Mouse (Mus musculus) embryonic facial prominence, embryonic 14.5 days (tissue): ENCODE results near the gene Vwf. TPM values are rescaled to one million over a fixed set of nuclear protein-coding genes. Genes with fewer than 3 reads are reported as not detected.
A peak's percentile ranks its signal among the peaks of the same experiment; 100 is the strongest.

Experiments
- ATAC-seq: fragments of 200-750 bp; cut with Nextera tagmentation; 2 replicates; pipeline ENCODE4 v1.8.0; 2017; ENCODE audit warnings: low read depth, moderate number of reproducible peaks, moderate TSS enrichment
- DNase-seq: peaks from one replicate; pipeline ENCODE4 v3.0.0-alpha.2; 2015; ENCODE audit warnings: low spot score
- H3K27ac ChIP-seq: fragments of 300-500 bp; sonication (generic); replicated peaks from 2 replicates; pipeline ENCODE4 v1.5.1; 2014; ENCODE audit warnings: low read depth, mild to moderate bottlenecking, low read length, moderate library complexity
- H3K27me3 ChIP-seq: fragments of 300-500 bp; sonication (generic); replicated peaks from 2 replicates; pipeline ENCODE4 v1.6.1; 2014; ENCODE audit warnings: low read length; ENCODE audit not compliant: control insufficient read depth, insufficient read depth
- H3K36me3 ChIP-seq: fragments of 300-500 bp; sonication (generic); 2 replicates; pipeline ENCODE4 v1.6.1; 2014; ENCODE audit warnings: low read length, mixed read lengths; ENCODE audit not compliant: control insufficient read depth, insufficient read depth
- H3K4me1 ChIP-seq: fragments of 300-500 bp; sonication (generic); 2 replicates; pipeline ENCODE4 v1.6.1; 2014; ENCODE audit warnings: antibody characterized with exemption, low read length; ENCODE audit not compliant: control insufficient read depth, insufficient read depth
- H3K4me2 ChIP-seq: fragments of 300-500 bp; sonication (generic); 2 replicates; pipeline ENCODE4 v1.6.1; 2014; ENCODE audit warnings: low read depth, mild to moderate bottlenecking, low read length, moderate library complexity, mixed read lengths
- H3K4me3 ChIP-seq: fragments of 300-500 bp; sonication (generic); 2 replicates; pipeline ENCODE4 v1.5.1; 2014; ENCODE audit warnings: low read depth, mild to moderate bottlenecking, low read length
- H3K9ac ChIP-seq: fragments of 300-500 bp; sonication (generic); 2 replicates; pipeline ENCODE4 v1.6.1; 2014; ENCODE audit warnings: low read depth, mild to moderate bottlenecking, low read length, moderate library complexity, mixed read lengths
- H3K9me3 ChIP-seq: fragments of 300-500 bp; sonication (generic); 2 replicates; pipeline ENCODE4 v1.6.1; 2016; ENCODE audit warnings: low read length; ENCODE audit not compliant: control insufficient read depth
- WGBS: fragments of 180-500 bp; shearing (Covaris S2); extraction: QIAGEN DNeasy Blood & Tissue Kit; methylation state at CpG from one replicate; pipeline ENCODE4 v1.1.7; 2014; 5-methylcytosine and 5-hydroxymethylcytosine counted together
- polyA plus RNA-seq: library from polyadenylated mRNA; unstranded; fragments of >200 nt; fragmentation: Nextera tagmentation; extraction: Ambion mirVana; gene quantifications from 2 replicates; pipeline ENCODE4 v1.2.1, GENCODE M21; 2014

Vwf gene
- 13.4 and 16.0 TPM in 2 replicates for polyA plus RNA-seq

DNA sequence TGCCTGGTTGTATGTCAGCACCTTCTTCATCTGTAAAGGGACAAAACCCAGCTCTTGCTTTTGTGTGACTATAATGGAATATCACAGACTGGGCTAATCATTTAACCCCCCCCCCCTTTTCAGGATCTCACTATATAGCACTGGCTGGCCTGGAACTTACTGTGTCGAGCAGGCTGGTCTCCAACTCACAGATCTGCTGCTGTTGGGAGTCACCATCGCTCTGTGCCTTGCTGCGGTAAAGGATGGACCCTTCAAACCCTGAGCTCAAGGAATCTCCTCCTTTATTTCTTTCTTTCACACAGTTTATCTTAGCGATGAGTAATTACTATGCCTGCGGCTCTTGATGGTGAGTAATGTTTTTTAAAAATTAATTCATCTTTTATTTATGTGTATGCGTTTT is at the start of gene Vwf:
Vwf (plus strand) TSS at position 301 of the 400 bp plus-strand sequence.
- no peak within 1 kb of the TSS for H3K4me2 ChIP-seq
- 93% methylated on average over 6 of the region's 6 CpGs for WGBS
- no peaks in the 10 kb centered on the region for H3K9me3 ChIP-seq
- H3K4me3 ChIP-seq: no peak within 1 kb of the TSS
- no peaks in the 10 kb centered on the region for H3K36me3 ChIP-seq
- no peaks in the 10 kb centered on the region for H3K27me3 ChIP-seq
- H3K27ac ChIP-seq: no peak within 1 kb of the TSS
- no peak within 1 kb of the TSS for H3K9ac ChIP-seq
- DNase-seq (no peak), ATAC-seq (no peak)
- no peaks in the 10 kb centered on the region for H3K4me1 ChIP-seq

DNA sequence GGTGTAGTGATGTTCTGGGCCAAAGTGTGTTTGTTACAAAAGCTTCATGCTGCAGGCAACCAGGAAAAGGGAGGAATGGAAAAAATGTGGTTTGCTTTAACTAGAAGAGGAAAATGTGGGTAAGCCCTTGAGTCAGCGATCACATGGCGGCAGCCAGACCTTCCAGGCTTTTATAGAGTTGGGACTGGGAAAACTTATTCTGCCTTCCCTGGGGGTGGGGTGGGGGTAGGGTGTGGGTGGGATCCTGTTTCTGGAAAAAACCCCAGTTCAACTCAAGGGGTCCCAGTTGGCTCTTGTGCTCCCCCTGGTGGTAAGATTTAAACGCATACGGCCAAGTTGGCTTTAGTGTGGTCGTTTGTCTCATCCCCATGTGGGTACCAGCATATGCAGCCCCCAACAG is 48.5 kb upstream of the Vwf start:
- no peak for ATAC-seq

DNA sequence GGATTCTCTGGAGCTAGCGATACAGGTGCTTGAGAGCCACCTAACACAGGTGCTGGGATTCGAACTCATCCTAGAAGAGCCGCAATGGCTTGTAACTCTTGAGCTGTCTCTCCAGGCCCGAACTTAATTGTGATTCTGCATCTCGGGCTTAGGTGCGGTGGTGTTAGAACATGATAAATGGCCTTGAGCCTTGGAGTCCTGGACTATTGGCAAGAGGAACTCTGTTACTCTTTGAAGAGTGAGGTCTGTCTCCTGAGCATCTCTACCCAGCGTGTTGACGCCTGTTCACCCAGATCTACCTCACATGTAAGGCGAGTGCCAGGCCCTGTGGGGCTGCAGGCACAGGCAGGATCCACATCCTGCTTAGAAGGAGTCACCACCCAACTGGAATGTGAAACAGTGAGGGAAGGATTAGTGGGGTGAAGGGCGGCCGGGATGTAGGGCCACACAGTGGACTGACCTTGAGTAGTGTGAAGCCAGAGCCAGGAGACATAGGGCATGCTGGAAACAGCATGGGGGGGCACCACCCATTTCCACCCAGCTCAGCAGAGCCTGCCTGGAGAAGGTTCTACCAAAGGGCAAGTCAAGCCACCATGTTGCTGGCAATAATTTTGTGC is 43.3 kb upstream of the Vwf start:
- DNase-seq (peak; percentile 27), ATAC-seq (peak; percentile 37; the same call in 1 of the 2 replicates)
- Histone ChIP-seq H3K27me3 (no peaks in the 10 kb centered on the region), H3K9ac (no peak overlapping the region), H3K4me1 (no peaks in the 10 kb centered on the region), H3K27ac (no peak overlapping the region), H3K4me2 (no peak overlapping the region), H3K9me3 (no peaks in the 10 kb centered on the region), H3K4me3 (no peak overlapping the region), H3K36me3 (no peaks in the 10 kb centered on the region)
- WGBS: 85% methylated on average over 11 of the region's 11 CpGs

More for the DNA sequence above, 48.5 kb upstream of the Vwf start:
- Histone ChIP-seq H3K4me2 (no peak overlapping the region), H3K27me3 (no peaks in the 10 kb centered on the region), H3K36me3 (no peaks in the 10 kb centered on the region), H3K9ac (no peak overlapping the region), H3K4me3 (no peak overlapping the region), H3K27ac (peak overlapping the region; percentile 72), H3K9me3 (no peaks in the 10 kb centered on the region), H3K4me1 (peaks cover 9% of the 10 kb centered on the region)
- WGBS: 14% methylated on average over 5 of the region's 5 CpGs
- peak; percentile 86 for DNase-seq

DNA sequence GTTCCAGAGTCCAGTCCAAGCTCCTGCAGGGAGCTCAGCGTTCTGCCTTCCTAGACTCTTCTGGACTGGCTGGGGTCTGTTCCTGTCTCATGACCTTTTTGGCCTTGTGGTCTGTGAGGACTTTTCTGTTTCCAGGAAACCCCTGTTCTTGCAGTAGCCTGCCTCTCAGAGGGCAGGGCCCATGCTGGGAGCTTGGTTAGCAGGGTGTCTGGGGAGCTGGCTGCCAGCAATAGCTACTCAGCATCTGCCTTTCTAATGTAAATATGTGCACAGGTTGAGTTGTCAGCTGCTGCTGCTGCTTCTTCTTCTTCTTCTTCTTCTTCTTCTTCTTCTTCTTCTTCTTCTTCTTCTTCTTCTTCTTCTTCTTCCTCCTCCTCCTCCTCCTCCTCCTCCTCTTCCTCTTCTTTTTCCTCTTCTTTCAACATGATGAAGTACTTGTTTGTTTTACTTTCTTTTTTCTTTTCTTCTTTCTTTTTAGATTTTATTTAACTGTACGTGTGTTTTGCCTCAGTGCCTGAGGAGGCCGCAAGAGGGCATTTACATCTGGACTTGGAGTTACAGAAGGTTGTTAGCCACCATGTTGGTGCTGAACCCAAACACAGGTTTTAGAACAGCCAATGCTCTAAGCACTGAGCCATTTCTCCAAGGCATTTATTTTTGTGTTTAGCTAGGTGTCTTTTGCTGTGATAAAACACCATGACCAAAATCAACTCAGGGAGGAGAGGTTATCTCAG is 41.8 kb upstream of the Vwf start:
- Histone ChIP-seq H3K27me3 (no peaks in the 10 kb centered on the region), H3K9ac (no peak overlapping the region), H3K4me2 (no peak overlapping the region), H3K36me3 (no peaks in the 10 kb centered on the region), H3K27ac (no peak overlapping the region), H3K4me3 (no peak overlapping the region), H3K9me3 (no peaks in the 10 kb centered on the region), H3K4me1 (no peaks in the 10 kb centered on the region)
- ATAC-seq: no peak
- DNase-seq: no peak
- 37% methylated on average over 3 of the region's 3 CpGs for WGBS

DNA sequence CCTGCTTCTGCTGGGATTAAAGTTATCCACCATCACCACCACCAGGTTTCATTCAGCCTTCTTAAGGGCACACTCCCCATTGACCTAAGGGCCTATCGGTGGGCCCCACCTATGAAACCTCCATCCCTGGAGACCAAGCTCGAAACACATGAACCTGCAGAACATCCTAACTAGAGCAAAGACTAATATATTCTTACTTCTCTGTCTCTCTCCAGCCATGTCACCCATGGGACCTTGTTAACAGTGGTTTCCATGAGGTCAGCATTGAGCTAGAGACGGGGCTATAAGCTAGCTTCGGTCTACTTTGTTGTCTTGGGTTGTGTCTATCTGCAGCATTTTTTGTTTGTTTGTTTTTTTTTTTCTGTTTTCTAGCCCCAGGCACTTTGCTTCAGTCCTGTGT is 40.1 kb upstream of the Vwf start:
- no peak for DNase-seq
- H3K4me1 ChIP-seq: peaks cover 6% of the 10 kb centered on the region
- ATAC-seq: no peak
- H3K4me2 ChIP-seq: no peak overlapping the region
- H3K27me3 ChIP-seq: no peaks in the 10 kb centered on the region
- no peak overlapping the region for H3K4me3 ChIP-seq
- no peaks in the 10 kb centered on the region for H3K9me3 ChIP-seq
- WGBS: 89% methylated on average over 4 of the region's 4 CpGs
- no peak overlapping the region for H3K27ac ChIP-seq
- H3K36me3 ChIP-seq: no peaks in the 10 kb centered on the region
- no peak overlapping the region for H3K9ac ChIP-seq

DNA sequence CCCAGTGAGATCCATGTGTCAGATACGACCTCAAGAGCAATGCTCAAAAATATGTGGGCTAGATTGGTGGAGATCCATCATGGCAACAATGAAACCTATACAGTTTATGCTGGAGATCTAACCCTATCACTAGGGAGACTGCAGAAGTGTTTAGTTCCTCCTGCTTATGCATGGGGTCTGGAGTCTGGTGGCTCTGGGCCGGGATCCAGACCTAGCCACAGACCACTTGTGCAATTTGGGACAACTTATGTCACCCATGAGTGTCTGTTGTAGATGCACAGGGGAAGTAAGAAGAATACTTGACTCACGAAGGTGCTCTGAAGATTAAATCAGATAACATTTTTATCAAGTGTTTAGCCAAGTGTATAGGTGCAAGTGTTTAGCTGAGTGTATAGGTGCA is 36.8 kb upstream of the Vwf start:
- Histone ChIP-seq H3K4me3 (no peak overlapping the region), H3K9ac (no peak overlapping the region), H3K27me3 (no peaks in the 10 kb centered on the region), H3K4me2 (no peak overlapping the region), H3K4me1 (peaks cover 10% of the 10 kb centered on the region), H3K9me3 (no peaks in the 10 kb centered on the region), H3K36me3 (no peaks in the 10 kb centered on the region), H3K27ac (no peak overlapping the region)
- WGBS: 79% methylated on average over 3 of the region's 3 CpGs
- no peak for ATAC-seq
- DNase-seq: no peak

DNA sequence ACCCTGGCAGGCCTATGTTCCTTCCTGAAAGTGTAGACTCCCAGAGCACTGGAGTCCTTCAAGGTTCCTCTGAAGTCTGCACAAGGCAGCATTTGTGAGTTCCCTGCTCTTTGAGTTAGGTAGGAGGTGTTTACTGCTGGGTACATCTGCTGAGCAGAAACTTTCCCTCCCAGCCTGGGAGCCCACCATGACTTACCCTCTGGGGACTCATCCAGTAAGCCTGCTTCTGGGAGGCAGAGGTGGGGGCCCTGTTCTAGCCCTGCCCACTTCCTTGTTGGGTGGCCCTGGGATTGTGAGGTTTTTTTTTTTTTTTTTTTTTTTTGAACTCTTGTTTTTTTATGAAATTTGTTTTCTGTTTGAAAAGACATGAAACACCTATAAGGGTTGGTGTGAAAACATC is 35.9 kb upstream of the Vwf start:
- H3K27ac ChIP-seq: no peak overlapping the region

DNA sequence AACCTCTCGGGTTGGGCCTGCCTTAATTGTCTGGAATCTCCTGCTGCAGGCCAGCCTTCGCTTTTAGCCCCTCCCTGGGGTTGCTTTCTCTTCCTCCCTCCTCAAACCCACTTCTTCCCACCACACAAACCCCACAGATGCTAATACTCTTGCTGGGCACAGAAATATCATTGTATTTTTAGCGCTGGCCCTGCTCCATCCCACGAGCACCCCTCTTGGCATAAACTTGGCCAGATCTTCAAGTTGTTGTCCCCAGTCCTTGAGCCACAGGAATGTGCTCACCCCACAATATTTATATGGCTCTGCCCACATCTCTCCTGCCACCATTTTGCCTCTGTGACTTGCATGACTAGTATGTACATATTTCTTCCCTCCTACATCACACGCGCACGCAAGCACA is 35.4 kb upstream of the Vwf start:
- 65% methylated on average over 7 of the region's 7 CpGs for WGBS
- H3K27me3 ChIP-seq: no peaks in the 10 kb centered on the region
- H3K4me2 ChIP-seq: no peak overlapping the region
- H3K4me1 ChIP-seq: peaks cover 10% of the 10 kb centered on the region
- peak; percentile 41; the same call in 1 of the 2 replicates for ATAC-seq
- no peaks in the 10 kb centered on the region for H3K9me3 ChIP-seq
- peak; percentile 67 for DNase-seq
- no peak overlapping the region for H3K27ac ChIP-seq
- no peaks in the 10 kb centered on the region for H3K36me3 ChIP-seq
- no peak overlapping the region for H3K4me3 ChIP-seq
- no peak overlapping the region for H3K9ac ChIP-seq

More for the DNA sequence above, 35.9 kb upstream of the Vwf start:
- Histone ChIP-seq H3K4me3 (no peak overlapping the region), H3K4me1 (peaks cover 10% of the 10 kb centered on the region), H3K4me2 (no peak overlapping the region), H3K9ac (no peak overlapping the region), H3K9me3 (no peaks in the 10 kb centered on the region), H3K27me3 (no peaks in the 10 kb centered on the region), H3K36me3 (no peaks in the 10 kb centered on the region)
- peak; percentile 22 for DNase-seq
- ATAC-seq: no peak
